Mouse (Mus musculus): ENCODE results near the gene Lgr4. TPM values are rescaled to one million over a fixed set of nuclear protein-coding genes. Genes with fewer than 3 reads are reported as not detected.

The Lgr4 gene
- polyA plus RNA-seq, 1 experiment from 2014 or later, result 3.9 TPM

GRCm38 (mm10) chr2:109961174-109961573, 43.7 kb downstream of the Lgr4 start:
- no peak overlapping the region for H3K4me2 ChIP-seq (ENCODE audit: low read depth, low read length)
- H3K9ac ChIP-seq (replicated peaks), result no peak overlapping the region
- H3K27me3 ChIP-seq (ENCODE audit: insufficient read depth, low read length), result no peaks in the 10 kb centered on the region
- no peak for TF ChIP-seq EP300 (IDR thresholded peaks at IDR 0.05; ENCODE audit: low read depth)
- no peak for TF ChIP-seq CTCF (IDR thresholded peaks at IDR 0.05; ENCODE audit: low read depth)
- no peak for ATAC-seq
- no peak for DNase-seq
- 79% methylated on average over 4 of the region's 4 CpGs for WGBS (ENCODE audit: insufficient replicate concordance)
- peaks cover 13% of the 10 kb centered on the region; the same call in 1 of the 2 replicates for H3K4me1 ChIP-seq (ENCODE audit: insufficient read depth)
- H3K36me3 ChIP-seq (replicated peaks; ENCODE audit: insufficient read depth, low read length), result no peaks in the 10 kb centered on the region
- no peak overlapping the region for H3K27ac ChIP-seq (ENCODE audit: low read depth)
- no peaks in the 10 kb centered on the region for H3K9me3 ChIP-seq (ENCODE audit: low read length)
- no peak overlapping the region for H3K4me3 ChIP-seq (ENCODE audit: low read depth, low read length)

- Histone ChIP-seq H3K36me3 (replicated peaks; ENCODE audit: insufficient read depth, low read length) (no peaks in the 10 kb centered on the region), H3K27me3 (ENCODE audit: insufficient read depth, low read length) (no peaks in the 10 kb centered on the region), H3K9ac (replicated peaks) (no peak overlapping the region), H3K4me1 (ENCODE audit: insufficient read depth) (peaks cover 13% of the 10 kb centered on the region; the same call in 1 of the 2 replicates), H3K4me2 (ENCODE audit: low read depth, low read length) (no peak overlapping the region), H3K27ac (ENCODE audit: low read depth) (0 out of 2 replicates have a peak overlapping the region, but pooled peaks have one; percentile 13), H3K4me3 (ENCODE audit: low read depth, low read length) (no peak overlapping the region), H3K9me3 (ENCODE audit: low read length) (no peaks in the 10 kb centered on the region)
- peak; percentile 53; the same call in 1 of the 2 replicates for ATAC-seq
- WGBS (ENCODE audit: insufficient replicate concordance), result 64% methylated on average over 5 of the region's 5 CpGs
- no peak for DNase-seq
- no peak for TF ChIP-seq CTCF (IDR thresholded peaks at IDR 0.05; ENCODE audit: low read depth)
- TF ChIP-seq EP300 (IDR thresholded peaks at IDR 0.05; ENCODE audit: low read depth), result no peak
Observed at GRCm38 (mm10) chr2:109963591-109964258, 46.3 kb downstream of the Lgr4 start.

GRCm38 (mm10) chr2:109965753-109966420, 48.4 kb downstream of the Lgr4 start:
- ATAC-seq (no peak), DNase-seq (no peak)
- Histone ChIP-seq H3K9me3 (ENCODE audit: low read length) (no peaks in the 10 kb centered on the region), H3K9ac (replicated peaks) (no peak overlapping the region), H3K4me2 (ENCODE audit: low read depth, low read length) (peak overlapping the region; percentile 16; the same call in 1 of the 2 replicates), H3K4me3 (ENCODE audit: low read depth, low read length) (no peak overlapping the region), H3K4me1 (ENCODE audit: insufficient read depth) (peaks cover 3% of the 10 kb centered on the region; the same call in 1 of the 2 replicates), H3K36me3 (replicated peaks; ENCODE audit: insufficient read depth, low read length) (no peaks in the 10 kb centered on the region), H3K27me3 (ENCODE audit: insufficient read depth, low read length) (no peaks in the 10 kb centered on the region), H3K27ac (ENCODE audit: low read depth) (peak overlapping the region; percentile 72)
- 51% methylated on average over 9 of the region's 9 CpGs for WGBS (ENCODE audit: insufficient replicate concordance)
- TF ChIP-seq CTCF (IDR thresholded peaks at IDR 0.05; ENCODE audit: low read depth) (no peak), EP300 (IDR thresholded peaks at IDR 0.05; ENCODE audit: low read depth) (no peak)

- TF ChIP-seq EP300 (IDR thresholded peaks at IDR 0.05; ENCODE audit: low read depth), result no peak
- TF ChIP-seq CTCF (IDR thresholded peaks at IDR 0.05; ENCODE audit: low read depth), result no peak
- H3K9me3 ChIP-seq (ENCODE audit: low read length), result no peaks in the 10 kb centered on the region
- no peak for ATAC-seq
- 77% methylated on average over 4 of the region's 4 CpGs for WGBS (ENCODE audit: insufficient replicate concordance)
- no peak overlapping the region for H3K4me2 ChIP-seq (ENCODE audit: low read depth, low read length)
- no peak overlapping the region for H3K4me3 ChIP-seq (ENCODE audit: low read depth, low read length)
- H3K36me3 ChIP-seq (replicated peaks; ENCODE audit: insufficient read depth, low read length), result no peaks in the 10 kb centered on the region
- H3K27ac ChIP-seq (ENCODE audit: low read depth), result no peak overlapping the region
- DNase-seq, result no peak
- H3K27me3 ChIP-seq (ENCODE audit: insufficient read depth, low read length), result no peaks in the 10 kb centered on the region
- peaks cover 3% of the 10 kb centered on the region; the same call in 1 of the 2 replicates for H3K4me1 ChIP-seq (ENCODE audit: insufficient read depth)
- no peak overlapping the region for H3K9ac ChIP-seq (replicated peaks)
Observed at GRCm38 (mm10) chr2:109966863-109967262, 49.4 kb downstream of the Lgr4 start.

- Histone ChIP-seq H3K4me3 (ENCODE audit: low read depth, low read length) (no peak overlapping the region), H3K9ac (replicated peaks) (no peak overlapping the region), H3K9me3 (ENCODE audit: low read length) (no peaks in the 10 kb centered on the region), H3K4me1 (ENCODE audit: insufficient read depth) (no peaks in the 10 kb centered on the region), H3K4me2 (ENCODE audit: low read depth, low read length) (no peak overlapping the region), H3K27me3 (ENCODE audit: insufficient read depth, low read length) (no peaks in the 10 kb centered on the region), H3K27ac (ENCODE audit: low read depth) (no peak overlapping the region), H3K36me3 (replicated peaks; ENCODE audit: insufficient read depth, low read length) (no peaks in the 10 kb centered on the region)
- DNase-seq, result no peak
- ATAC-seq, result no peak
- TF ChIP-seq EP300 (IDR thresholded peaks at IDR 0.05; ENCODE audit: low read depth) (no peak), CTCF (IDR thresholded peaks at IDR 0.05; ENCODE audit: low read depth) (no peak)
- 78% methylated on average over 3 of the region's 3 CpGs for WGBS (ENCODE audit: insufficient replicate concordance)
Observed at GRCm38 (mm10) chr2:109969381-109969780, 51.9 kb downstream of the Lgr4 start.

GRCm38 (mm10) chr2:109969926-109970532, 52.6 kb downstream of the Lgr4 start:
- Histone ChIP-seq H3K27ac (ENCODE audit: low read depth) (no peak overlapping the region), H3K9ac (replicated peaks) (no peak overlapping the region), H3K4me1 (ENCODE audit: insufficient read depth) (no peaks in the 10 kb centered on the region), H3K4me3 (ENCODE audit: low read depth, low read length) (no peak overlapping the region), H3K4me2 (ENCODE audit: low read depth, low read length) (no peak overlapping the region), H3K9me3 (ENCODE audit: low read length) (no peaks in the 10 kb centered on the region), H3K27me3 (ENCODE audit: insufficient read depth, low read length) (no peaks in the 10 kb centered on the region), H3K36me3 (replicated peaks; ENCODE audit: insufficient read depth, low read length) (no peaks in the 10 kb centered on the region)
- ATAC-seq, result no peak
- no peak for DNase-seq
- 66% methylated on average over 10 of the region's 10 CpGs for WGBS (ENCODE audit: insufficient replicate concordance)
- TF ChIP-seq EP300 (IDR thresholded peaks at IDR 0.05; ENCODE audit: low read depth) (no peak), CTCF (IDR thresholded peaks at IDR 0.05; ENCODE audit: low read depth) (no peak)
